8 mouse cellular contexts compared by ENCODE assay signal in genomic region chr10:127289573-127290191, GRCm38 (mm10). TPM values are rescaled to one million over a fixed set of nuclear protein-coding genes. Genes with fewer than 3 reads are reported as not detected.
DNase-seq lines count a peak whose midpoint lies in the region; ATAC-seq and TF ChIP-seq lines count a peak whose summit lies in the region.

No protein-coding gene starts in this region.

- no peaks in the 10 kb centered on the region for H3K9me3 ChIP-seq in intestine, embryonic 14.5 days (ENCODE audit: control insufficient read depth, low read length)
- no peaks in the 10 kb centered on the region for H3K9me3 ChIP-seq in liver, embryonic 11.5 days (ENCODE audit: control insufficient read depth, low read length)
- no peaks in the 10 kb centered on the region for H3K9me3 ChIP-seq in midbrain, postnatal 0 days (ENCODE audit: low read length)

- WGBS in intestine, embryonic 14.5 days, result under 1% methylated on average over 15 of the region's 15 CpGs
- WGBS in liver, embryonic 11.5 days, result 2% methylated on average over 15 of the region's 15 CpGs
- 1% methylated on average over 15 of the region's 15 CpGs for whole genome bisulfite sequencing in midbrain, postnatal 0 days

- no peak for TF ChIP-seq CTCF in midbrain, postnatal 0 days (IDR thresholded peaks at IDR 0.05)

- peak overlapping the region; percentile 97 for H3K27ac ChIP-seq in intestine, embryonic 14.5 days (ENCODE audit: low read depth)
- peak overlapping the region; percentile 99 for H3K27ac ChIP-seq in liver, embryonic 11.5 days (ENCODE audit: low read depth, low read length)
- H3K27ac ChIP-seq in midbrain, postnatal 0 days (ENCODE audit: low read depth, low read length), result peak overlapping the region; percentile 95

- H3K36me3 ChIP-seq in intestine, embryonic 14.5 days (ENCODE audit: control insufficient read depth, insufficient read depth, low read length), result peaks cover 41% of the 10 kb centered on the region
- H3K36me3 ChIP-seq in liver, embryonic 11.5 days (ENCODE audit: control insufficient read depth, insufficient read depth, low read length), result peaks cover 40% of the 10 kb centered on the region
- H3K36me3 ChIP-seq in midbrain, postnatal 0 days (ENCODE audit: insufficient read depth, low read length), result peaks cover 26% of the 10 kb centered on the region

- no peaks in the 10 kb centered on the region for H3K27me3 ChIP-seq in intestine, embryonic 14.5 days (replicated peaks; ENCODE audit: control insufficient read depth, insufficient read depth, low read length)
- no peaks in the 10 kb centered on the region for H3K27me3 ChIP-seq in liver, embryonic 11.5 days (replicated peaks; ENCODE audit: control insufficient read depth, insufficient read depth, low read length)
- no peaks in the 10 kb centered on the region for H3K27me3 ChIP-seq in midbrain, postnatal 0 days (ENCODE audit: insufficient read depth, low read length)

- peak overlapping the region; percentile 91 for H3K4me2 ChIP-seq in intestine, embryonic 14.5 days (ENCODE audit: low read length)
- H3K4me2 ChIP-seq in liver, embryonic 11.5 days, result peak overlapping the region; percentile 98
- peak overlapping the region; percentile 80 for H3K4me2 ChIP-seq in midbrain, postnatal 0 days (ENCODE audit: low read depth, low read length, poor library complexity, severe bottlenecking)

- H3K9ac ChIP-seq in intestine, embryonic 14.5 days (ENCODE audit: low read length), result peak overlapping the region; percentile 77
- H3K9ac ChIP-seq in liver, embryonic 11.5 days (ENCODE audit: low read depth, low read length), result peak overlapping the region; percentile 90
- H3K9ac ChIP-seq in midbrain, postnatal 0 days (replicated peaks; ENCODE audit: low read length, poor library complexity, severe bottlenecking), result peak overlapping the region; percentile 84

- ATAC-seq in intestine, embryonic 14.5 days (replicated peaks; ENCODE audit: low FRiP score, low TSS enrichment, low read depth), result no peak
- ATAC-seq in liver, embryonic 11.5 days (replicated peaks; ENCODE audit: low FRiP score), result peak; percentile 40
- no peak for ATAC-seq in midbrain, postnatal 0 days (ENCODE audit: low FRiP score)

- peaks cover 41% of the 10 kb centered on the region for H3K4me1 ChIP-seq in intestine, embryonic 14.5 days (replicated peaks; ENCODE audit: control insufficient read depth, insufficient read depth, low read length)
- peaks cover 51% of the 10 kb centered on the region for H3K4me1 ChIP-seq in liver, embryonic 11.5 days (replicated peaks; ENCODE audit: control insufficient read depth, insufficient read depth, low read length)
- H3K4me1 ChIP-seq in midbrain, postnatal 0 days (ENCODE audit: insufficient read depth, low read length), result peaks cover 17% of the 10 kb centered on the region

- peak overlapping the region; percentile 78 for H3K4me3 ChIP-seq in intestine, embryonic 14.5 days (ENCODE audit: low read depth, low read length)
- H3K4me3 ChIP-seq in liver, embryonic 11.5 days (ENCODE audit: low read depth, low read length), result peak overlapping the region; percentile 86
- peak overlapping the region; percentile 68 for H3K4me3 ChIP-seq in midbrain, postnatal 0 days (ENCODE audit: low read depth, low read length)

- DNase-seq in 3134 (ENCODE audit: extremely low read depth, insufficient read length, low spot score), result peak; percentile 61
- peak; percentile 84 for DNase-seq in Muller cell, postnatal 12 days (ENCODE audit: inconsistent ontology term)
- peak; percentile 84 to 92 for DNase-seq in cerebellum, postnatal 25 days
- DNase-seq in gastrocnemius, postnatal 10 days, result peak; percentile 53
- DNase-seq in intestine, embryonic 14.5 days (ENCODE audit: low spot score), result peak; percentile 75
- DNase-seq in liver, embryonic 11.5 days (ENCODE audit: low spot score), result no peak
- DNase-seq in midbrain, postnatal 0 days (ENCODE audit: low spot score), result peak; percentile 61
- DNase-seq in telencephalon, adult 2 months (ENCODE audit: low read depth, low spot score), result peak; percentile 52

RNA-seq across cellular contexts. Expression of gene Mbd6, which starts 0.9 kb away (rescaled TPM):
- total RNA-seq in gastrocnemius, postnatal 10 days (2021), result 10 to 100 TPM; 18.7 to 28.9 TPM
- polyA plus RNA-seq in intestine, embryonic 14.5 days (2014; fragmentation: Nextera tagmentation; extraction: Ambion mirVana), result 19.2 and 20.6 TPM in 2 replicates
- polyA plus RNA-seq in liver, embryonic 11.5 days (2014; fragmentation: Nextera tagmentation; extraction: Ambion mirVana), result 14.2 and 19.0 TPM in 2 replicates
- total RNA-seq in midbrain, postnatal 0 days (2014; rRNA removed), result 8.2 and 10.0 TPM in 2 replicates
- polyA plus RNA-seq in midbrain, postnatal 0 days (2015; fragmentation: Nextera tagmentation; extraction: Ambion mirVana), result 7.3 and 11.2 TPM in 2 replicates

RNA-seq across cellular contexts. Expression of gene Mars, which starts 21.9 kb away (rescaled TPM):
- total RNA-seq in gastrocnemius, postnatal 10 days (2021), result 10 to 100 TPM; 44.5 to 54.8 TPM
- 123 and 124 TPM in 2 replicates for polyA plus RNA-seq in intestine, embryonic 14.5 days (2014; fragmentation: Nextera tagmentation; extraction: Ambion mirVana)
- 249 and 257 TPM in 2 replicates for polyA plus RNA-seq in liver, embryonic 11.5 days (2014; fragmentation: Nextera tagmentation; extraction: Ambion mirVana)
- total RNA-seq in midbrain, postnatal 0 days (2014; rRNA removed), result 62.6 and 84.3 TPM in 2 replicates
- polyA plus RNA-seq in midbrain, postnatal 0 days (2015; fragmentation: Nextera tagmentation; extraction: Ambion mirVana), result 103 and 112 TPM in 2 replicates

RNA-seq across cellular contexts. Expression of gene Dctn2, which starts 23.5 kb away (rescaled TPM):
- total RNA-seq in gastrocnemius, postnatal 10 days (2021), result 100 to 1,000 TPM; 117 to 120 TPM
- polyA plus RNA-seq in intestine, embryonic 14.5 days (2014; fragmentation: Nextera tagmentation; extraction: Ambion mirVana), result 157 and 166 TPM in 2 replicates
- 135 TPM in 2 replicates for polyA plus RNA-seq in liver, embryonic 11.5 days (2014; fragmentation: Nextera tagmentation; extraction: Ambion mirVana)
- 274 and 309 TPM in 2 replicates for total RNA-seq in midbrain, postnatal 0 days (2014; rRNA removed)
- 318 and 345 TPM in 2 replicates for polyA plus RNA-seq in midbrain, postnatal 0 days (2015; fragmentation: Nextera tagmentation; extraction: Ambion mirVana)

RNA-seq across cellular contexts. Expression of gene Kif5a, which starts 26.5 kb away (rescaled TPM):
- 1 to 10 TPM; 1.1 to 1.6 TPM for total RNA-seq in gastrocnemius, postnatal 10 days (2021)
- 9.2 and 10.6 TPM in 2 replicates for polyA plus RNA-seq in intestine, embryonic 14.5 days (2014; fragmentation: Nextera tagmentation; extraction: Ambion mirVana)
- polyA plus RNA-seq in liver, embryonic 11.5 days (2014; fragmentation: Nextera tagmentation; extraction: Ambion mirVana), result 1.3 and 1.4 TPM in 2 replicates
- 244 and 249 TPM in 2 replicates for total RNA-seq in midbrain, postnatal 0 days (2014; rRNA removed)
- polyA plus RNA-seq in midbrain, postnatal 0 days (2015; fragmentation: Nextera tagmentation; extraction: Ambion mirVana), result 102 and 103 TPM in 2 replicates

RNA-seq across cellular contexts. Expression of gene Arhgap9, which starts 32.1 kb away (rescaled TPM):
- 1 to 10 TPM; 1.1 to 2.3 TPM for total RNA-seq in gastrocnemius, postnatal 10 days (2021)
- polyA plus RNA-seq in intestine, embryonic 14.5 days (2014; fragmentation: Nextera tagmentation; extraction: Ambion mirVana), result 4.2 and 4.4 TPM in 2 replicates
- polyA plus RNA-seq in liver, embryonic 11.5 days (2014; fragmentation: Nextera tagmentation; extraction: Ambion mirVana), result 22.0 and 24.4 TPM in 2 replicates
- 0.24 and 1.2 TPM in 2 replicates for total RNA-seq in midbrain, postnatal 0 days (2014; rRNA removed)
- 0.91 and 1.0 TPM in 2 replicates for polyA plus RNA-seq in midbrain, postnatal 0 days (2015; fragmentation: Nextera tagmentation; extraction: Ambion mirVana)
